Mouse (Mus musculus) MEL (cell line): ENCODE data around the gene Rac3. TPM values are rescaled to one million over a fixed set of nuclear protein-coding genes. Genes with fewer than 3 reads are reported as not detected.

Source experiments
- DNase-seq: peaks from one replicate; pipeline ENCODE4 v3.0.0; 2011; ENCODE audit warnings: low read depth, low spot score
- H3K27ac ChIP-seq: 2 replicates; pipeline ENCODE4 v1.5.1; 2012; ENCODE audit warnings: low read depth, mild to moderate bottlenecking, control low read depth, low read length, moderate library complexity; ENCODE audit not compliant: control insufficient read depth
- H3K27me3 ChIP-seq, 2 experiments: fragments of 150-350 bp in 1 of 2; sonication (generic) in 1 of 2; 2 replicates each; pipeline ENCODE4 v1.6.1; 2012; ENCODE audit warnings: low read length in 2 of 2, mild to moderate bottlenecking in 2 of 2, improper control_type of control experiment in 1 of 2, moderate library complexity in 1 of 2; ENCODE audit not compliant: insufficient read depth in 2 of 2, control insufficient read depth in 1 of 2
- H3K36me3 ChIP-seq, 2 experiments: 2 replicates each; pipeline ENCODE4 v1.6.1; 2012 to 2014; ENCODE audit warnings: low read length in 2 of 2, improper control_type of control experiment in 1 of 2, inconsistent platforms in 1 of 2, mild to moderate bottlenecking in 1 of 2; ENCODE audit not compliant: insufficient read depth in 2 of 2, control insufficient read depth in 1 of 2
- H3K4me1 ChIP-seq, 2 experiments: fragments of 150-350 bp in 1 of 2; sonication (generic) in 1 of 2; 2 replicates each; pipeline ENCODE4 v1.6.1; 2012; ENCODE audit warnings: low read length in 2 of 2, improper control_type of control experiment in 1 of 2, mild to moderate bottlenecking in 1 of 2; ENCODE audit not compliant: insufficient read depth in 2 of 2, control insufficient read depth in 1 of 2
- H3K4me3 ChIP-seq, 2 experiments: fragments of 150-350 bp in 1 of 2; sonication (generic) in 1 of 2; 2 replicates each; pipeline ENCODE4 v1.5.1; 2012; ENCODE audit warnings: low read depth in 2 of 2, low read length in 2 of 2, mild to moderate bottlenecking in 2 of 2, moderate library complexity in 2 of 2, control low read depth in 1 of 2, improper control_type of control experiment in 1 of 2; ENCODE audit not compliant: control insufficient read depth in 1 of 2, insufficient read depth in 1 of 2
- H3K79me2 ChIP-seq: 2 replicates; pipeline ENCODE4 v1.6.1; 2012; ENCODE audit warnings: mild to moderate bottlenecking, low read length, moderate library complexity; ENCODE audit not compliant: control insufficient read depth, poor library complexity, insufficient read depth
- H3K9ac ChIP-seq: 2 replicates; pipeline ENCODE4 v1.6.1; 2012; ENCODE audit warnings: low read depth, mild to moderate bottlenecking, control low read depth, low read length, moderate library complexity; ENCODE audit not compliant: control insufficient read depth, poor library complexity, severe bottlenecking
- H3K9me3 ChIP-seq: fragments of 150-350 bp; sonication (generic); replicated peaks from 2 replicates; pipeline ENCODE4 v1.6.1; 2012; ENCODE audit warnings: mild to moderate bottlenecking, low read length, improper control_type of control experiment, moderate library complexity; ENCODE audit not compliant: insufficient read depth
- CHD2 ChIP-seq: IDR thresholded peaks from 2 replicates; pipeline ENCODE4 v1.6.1; 2011; ENCODE audit warnings: low read length, improper control_type of control experiment
- ELF1 ChIP-seq: IDR thresholded peaks from 2 replicates; pipeline ENCODE4 v1.6.1; 2014; ENCODE audit warnings: low read depth, mild to moderate bottlenecking, inconsistent platforms, low read length, improper control_type of control experiment, moderate library complexity
- EP300 ChIP-seq, 2 experiments: IDR thresholded peaks; 2 replicates each; pipeline ENCODE4 v1.6.1; 2011; ENCODE audit warnings: improper control_type of control experiment in 2 of 2, low read length in 2 of 2, low read depth in 1 of 2, mild to moderate bottlenecking in 1 of 2
- ETS1 ChIP-seq: IDR thresholded peaks from 2 replicates; pipeline ENCODE4 v1.6.1; 2012; ENCODE audit warnings: low read depth, mild to moderate bottlenecking, inconsistent platforms, low read length, improper control_type of control experiment, moderate library complexity
- GATA1 ChIP-seq: IDR thresholded peaks from 2 replicates; pipeline ENCODE4 v1.6.1; 2011; ENCODE audit warnings: low read depth, low read length, improper control_type of control experiment
- JUND ChIP-seq: IDR thresholded peaks from 2 replicates; pipeline ENCODE4 v1.6.1; 2011; ENCODE audit warnings: low read depth, mild to moderate bottlenecking, improper control_type of control experiment, low read length
- KAT2A ChIP-seq: conservative IDR thresholded peaks from 2 replicates; pipeline ENCODE4 v1.6.1; 2012; ENCODE audit warnings: low read depth, low read length, improper control_type of control experiment, inconsistent platforms
- MAX ChIP-seq: IDR thresholded peaks from 2 replicates; pipeline ENCODE4 v1.6.1; 2011; ENCODE audit warnings: low read length, improper control_type of control experiment
- MAZ ChIP-seq: IDR thresholded peaks from 2 replicates; pipeline ENCODE4 v1.6.1; 2012; ENCODE audit warnings: low read depth, mild to moderate bottlenecking, inconsistent platforms, low read length, improper control_type of control experiment
- MEF2A ChIP-seq: IDR thresholded peaks from 2 replicates; pipeline ENCODE4 v1.6.1; 2014; ENCODE audit warnings: low read depth, mild to moderate bottlenecking, inconsistent platforms, low read length, improper control_type of control experiment; ENCODE audit not compliant: poor library complexity, insufficient replicate concordance, severe bottlenecking; ENCODE audit errors: extremely low read depth
- MXI1 ChIP-seq: IDR thresholded peaks from 2 replicates; pipeline ENCODE4 v1.6.1; 2011; ENCODE audit warnings: mild to moderate bottlenecking, low read depth, low read length, improper control_type of control experiment
- MYB ChIP-seq: IDR thresholded peaks from 2 replicates; pipeline ENCODE4 v1.6.1; 2011; ENCODE audit warnings: mild to moderate bottlenecking, low read depth, low read length, improper control_type of control experiment
- NELFE ChIP-seq: IDR thresholded peaks from 2 replicates; pipeline ENCODE4 v1.6.1; 2011; ENCODE audit warnings: low read depth, low read length, improper control_type of control experiment
- POLR2A ChIP-seq, 2 experiments: IDR thresholded peaks; 2 replicates each; pipeline ENCODE4 v1.6.1; 2011 to 2012; ENCODE audit warnings: low read length in 2 of 2, mild to moderate bottlenecking in 2 of 2, control low read depth in 1 of 2, improper control_type of control experiment in 1 of 2, low read depth in 1 of 2, moderate library complexity in 1 of 2; ENCODE audit not compliant: control insufficient read depth in 1 of 2, insufficient read depth in 1 of 2, poor library complexity in 1 of 2
- POLR2AphosphoS2 ChIP-seq: IDR thresholded peaks from 2 replicates; pipeline ENCODE4 v1.6.1; 2011; ENCODE audit warnings: low read length, improper control_type of control experiment
- POLR2AphosphoS5 ChIP-seq: IDR thresholded peaks from 2 replicates; pipeline ENCODE4 v1.6.1; 2012; ENCODE audit warnings: low read depth, borderline replicate concordance, mild to moderate bottlenecking, inconsistent platforms, low read length, moderate library complexity, mixed read lengths
- RAD21 ChIP-seq: IDR thresholded peaks from 2 replicates; pipeline ENCODE4 v1.6.1; 2011; ENCODE audit warnings: mild to moderate bottlenecking, low read depth, low read length, improper control_type of control experiment
- RCOR1 ChIP-seq: IDR thresholded peaks from 2 replicates; pipeline ENCODE4 v1.6.1; 2012; ENCODE audit warnings: low read depth, mild to moderate bottlenecking, inconsistent platforms, low read length, improper control_type of control experiment
- SIN3A ChIP-seq: IDR thresholded peaks from 2 replicates; pipeline ENCODE4 v1.6.1; 2012; ENCODE audit warnings: low read length, improper control_type of control experiment, inconsistent platforms
- USF1 ChIP-seq: IDR thresholded peaks from 2 replicates; pipeline ENCODE4 v1.6.1; 2014; ENCODE audit warnings: low read depth, mild to moderate bottlenecking, inconsistent platforms, low read length, improper control_type of control experiment, moderate library complexity
- USF2 ChIP-seq, 2 experiments: IDR thresholded peaks; 2 replicates each; pipeline ENCODE4 v1.6.1; 2011 to 2012; ENCODE audit warnings: improper control_type of control experiment in 2 of 2, low read length in 2 of 2, borderline replicate concordance in 1 of 2, inconsistent platforms in 1 of 2, low read depth in 1 of 2, mild to moderate bottlenecking in 1 of 2; ENCODE audit not compliant: insufficient read depth in 1 of 2
- polyA plus RNA-seq, 2 experiments: library from polyadenylated mRNA; stranded (reverse) in 1 of 2; unstranded in 1 of 2; fragments of >175 nt in 1 of 2; fragments of >200 nt in 1 of 2; gene quantifications; 2 replicates each; pipeline versions ENCODE4 v1.2.1 to v1.2.4; 2012; ENCODE audit warnings: low replicate concordance in 2 of 2, low read depth in 1 of 2; ENCODE audit not compliant: insufficient read length in 2 of 2, insufficient read depth in 1 of 2, missing spikeins in 1 of 2
- total RNA-seq: library from RNA; depleted of rRNA; stranded (reverse); fragments of 300-350 nt; gene quantifications from 2 replicates; pipeline ENCODE4 v1.2.3, GENCODE M21; 2012

The Rac3 gene
- total and polyA plus RNA-seq, 3 experiments, result 12.0 to 13.1 TPM; not detected in 1

DNA sequence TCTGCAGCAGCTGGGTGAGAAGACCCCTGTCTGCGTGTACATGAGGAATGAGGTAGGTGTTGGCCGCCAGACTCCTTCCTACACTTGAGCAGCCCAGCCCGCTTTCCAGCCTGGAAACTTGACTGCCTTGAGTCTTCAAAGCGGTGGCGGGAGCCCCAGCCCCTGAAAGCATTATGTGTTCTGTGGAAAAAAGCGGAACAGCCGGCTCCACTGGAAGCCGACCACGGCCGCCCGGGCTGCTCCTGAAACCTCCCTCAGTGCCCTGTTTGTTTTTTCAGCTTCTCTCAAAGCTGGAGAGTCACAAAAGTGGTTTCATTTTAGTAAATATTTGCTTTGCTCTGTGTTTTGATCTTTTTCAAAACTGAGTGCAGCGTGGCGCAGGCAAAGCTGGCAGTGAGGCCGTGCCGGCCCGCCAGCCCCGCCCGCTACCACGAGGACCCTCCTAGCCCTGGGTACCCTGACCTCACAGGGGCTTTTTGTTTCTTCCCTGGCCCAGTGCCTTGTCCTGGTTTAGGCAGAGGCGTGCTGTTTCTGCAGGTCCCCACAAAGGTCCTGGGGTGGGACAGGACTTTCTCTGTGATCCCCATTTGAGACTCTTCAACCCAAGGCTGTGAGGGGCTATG, 34.5 kb upstream of the Rac3 start:
- no peaks in the 10 kb centered on the region for H3K27me3 ChIP-seq
- no peak overlapping the region for H3K4me3 ChIP-seq
- no peaks in the 10 kb centered on the region for H3K36me3 ChIP-seq
- H3K79me2 ChIP-seq, result no peaks in the 10 kb centered on the region
- H3K9me3 ChIP-seq, result no peaks in the 10 kb centered on the region
- no peak for TF ChIP-seq GATA1
- no peak for TF ChIP-seq RCOR1
- TF ChIP-seq CHD2, result no peak
- TF ChIP-seq POLR2AphosphoS2, result no peak
- TF ChIP-seq RAD21, result no peak
- TF ChIP-seq ETS1, result no peak
- no peak for TF ChIP-seq USF2 (IDR thresholded peaks at IDR 0.05; ENCODE audit: borderline replicate concordance in 1 of 2, insufficient read depth in 1 of 2, low read depth in 1 of 2, low read length in 2 of 2)
- no peak for TF ChIP-seq MYB
- no peak for TF ChIP-seq MAX
- TF ChIP-seq JUND, result no peak
- TF ChIP-seq SIN3A, result no peak
- TF ChIP-seq, all 39 proteins: peak for 0
- Histone ChIP-seq H3K4me1 (no peaks in the 10 kb centered on the region), H3K9ac (no peak overlapping the region), H3K27ac (no peak overlapping the region)
- no peak for DNase-seq

- H3K9me3 ChIP-seq, result no peaks in the 10 kb centered on the region
- no peaks in the 10 kb centered on the region for H3K36me3 ChIP-seq
- no peak overlapping the region for H3K27ac ChIP-seq
- no peaks in the 10 kb centered on the region for H3K4me1 ChIP-seq
- no peak overlapping the region for H3K9ac ChIP-seq
- no peak for TF ChIP-seq MAZ
- no peak for TF ChIP-seq CHD2
- no peak for TF ChIP-seq POLR2AphosphoS5
- no peak for TF ChIP-seq MEF2A
- TF ChIP-seq MXI1, result no peak
- no peak for TF ChIP-seq ELF1
- TF ChIP-seq POLR2A (IDR thresholded peaks at IDR 0.05; ENCODE audit: control insufficient read depth in 1 of 2, insufficient read depth in 1 of 2, low read depth in 1 of 2, low read length in 2 of 2, poor library complexity in 1 of 2), result no peak
- no peak for TF ChIP-seq USF1
- TF ChIP-seq KAT2A, result no peak
- no peak for TF ChIP-seq RCOR1
- TF ChIP-seq EP300 (IDR thresholded peaks at IDR 0.05; ENCODE audit: low read depth in 1 of 2, low read length in 2 of 2), result no peak
- no peak for TF ChIP-seq NELFE
- H3K27me3 ChIP-seq, result no peaks in the 10 kb centered on the region
- no peak for DNase-seq
- H3K79me2 ChIP-seq, result no peaks in the 10 kb centered on the region
- no peak overlapping the region for H3K4me3 ChIP-seq
Observed at GRCm38 (mm10) chr11:120689365-120689764, 31.9 kb upstream of the Rac3 start.
